Mouse (Mus musculus) bone marrow macrophage, adult 2 months (primary cell): ENCODE measurements at regions not wholly inside any gene's neighbourhood (a gene's known extent, or its start where the extent isn't known, plus 50 kb on each side); places are given as distances from the start of the nearest gene placed in this dataset.

Experiments used
- CTCF ChIP-seq: IDR thresholded peaks from 2 replicates; pipeline ENCODE4 v1.5.1; 2012; ENCODE audit warnings: low read depth, mild to moderate bottlenecking, low read length, moderate library complexity
- POLR2A ChIP-seq: IDR thresholded peaks from 2 replicates; pipeline ENCODE4 v1.6.1; 2012; ENCODE audit warnings: mild to moderate bottlenecking, low read depth, low read length, borderline replicate concordance

DNA sequence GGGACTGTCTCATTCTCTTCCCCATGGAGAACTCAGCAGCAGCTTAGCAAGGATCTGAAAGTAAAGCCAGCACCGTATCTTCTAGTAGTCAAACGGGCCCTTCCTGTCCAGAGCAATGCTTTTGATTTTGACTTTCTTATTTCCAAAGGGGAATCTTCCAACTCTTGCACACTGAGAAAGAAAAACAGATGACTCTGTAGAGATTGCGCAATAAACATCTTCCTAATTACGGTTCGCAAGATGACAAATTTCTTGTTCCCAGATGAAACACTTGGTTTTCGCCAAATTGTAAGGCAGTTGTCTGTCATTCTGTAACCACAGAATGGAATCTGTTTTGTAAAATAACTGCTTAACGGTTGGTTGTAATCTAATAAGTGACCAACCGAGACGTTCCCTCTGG, 75.7 kb downstream of the Kctd15 start:
- no peak for TF ChIP-seq CTCF
- no peak for TF ChIP-seq POLR2A
